Mouse (Mus musculus) lung, embryonic 16.5 days (tissue): Measurements from ENCODE around the gene Msantd2. TPM values are rescaled to one million over a fixed set of nuclear protein-coding genes. Genes with fewer than 3 reads are reported as not detected.

Source experiments
- ATAC-seq: fragments of 200-750 bp; cut with Nextera tagmentation; 2 replicates; pipeline ENCODE4 v1.8.0; 2017; ENCODE audit warnings: low read depth, mild to moderate bottlenecking, moderate library complexity
- H3K27ac ChIP-seq: fragments of 300-500 bp; sonication (generic); 2 replicates; pipeline ENCODE4 v1.5.1; 2014; ENCODE audit warnings: mild to moderate bottlenecking, control low read depth, low read length
- H3K27me3 ChIP-seq: fragments of 300-500 bp; sonication (generic); 2 replicates; pipeline ENCODE4 v1.6.1; 2014; ENCODE audit warnings: low read depth, low read length, mixed read lengths; ENCODE audit not compliant: control insufficient read depth, insufficient read depth
- H3K36me3 ChIP-seq: fragments of 300-500 bp; sonication (generic); 2 replicates; pipeline ENCODE4 v1.6.1; 2014; ENCODE audit warnings: low read length; ENCODE audit not compliant: control insufficient read depth, insufficient read depth
- H3K4me1 ChIP-seq: fragments of 300-500 bp; sonication (generic); replicated peaks from 2 replicates; pipeline ENCODE4 v1.6.1; 2014; ENCODE audit warnings: low read length, mixed read lengths; ENCODE audit not compliant: control insufficient read depth, insufficient read depth
- H3K4me2 ChIP-seq: fragments of 300-500 bp; sonication (generic); 2 replicates; pipeline ENCODE4 v1.6.1; 2014; ENCODE audit warnings: low read depth, low read length, control low read depth
- H3K4me3 ChIP-seq: fragments of 300-500 bp; sonication (generic); 2 replicates; pipeline ENCODE4 v1.5.1; 2014; ENCODE audit warnings: mild to moderate bottlenecking, low read length, control low read depth
- H3K9ac ChIP-seq: fragments of 300-500 bp; sonication (generic); 2 replicates; pipeline ENCODE4 v1.6.1; 2014; ENCODE audit warnings: low read length, control low read depth
- H3K9me3 ChIP-seq: fragments of 300-500 bp; sonication (generic); 2 replicates; pipeline ENCODE4 v1.6.1; 2016; ENCODE audit warnings: low read length; ENCODE audit not compliant: control insufficient read depth
- WGBS: fragments of 180-500 bp; shearing (Covaris S2); extraction: QIAGEN DNeasy Blood & Tissue Kit; methylation state at CpG from one replicate; pipeline ENCODE4 v1.1.7; 2014; 5-methylcytosine and 5-hydroxymethylcytosine counted together
- polyA plus RNA-seq: library from polyadenylated mRNA; unstranded; fragments of >200 nt; fragmentation: Nextera tagmentation; extraction: Ambion mirVana; gene quantifications from 2 replicates; pipeline ENCODE4 v1.2.1, GENCODE M21; 2015

The Msantd2 gene
- polyA plus RNA-seq, 1 experiment from 2014 or later, result 22.0 TPM

DNA sequence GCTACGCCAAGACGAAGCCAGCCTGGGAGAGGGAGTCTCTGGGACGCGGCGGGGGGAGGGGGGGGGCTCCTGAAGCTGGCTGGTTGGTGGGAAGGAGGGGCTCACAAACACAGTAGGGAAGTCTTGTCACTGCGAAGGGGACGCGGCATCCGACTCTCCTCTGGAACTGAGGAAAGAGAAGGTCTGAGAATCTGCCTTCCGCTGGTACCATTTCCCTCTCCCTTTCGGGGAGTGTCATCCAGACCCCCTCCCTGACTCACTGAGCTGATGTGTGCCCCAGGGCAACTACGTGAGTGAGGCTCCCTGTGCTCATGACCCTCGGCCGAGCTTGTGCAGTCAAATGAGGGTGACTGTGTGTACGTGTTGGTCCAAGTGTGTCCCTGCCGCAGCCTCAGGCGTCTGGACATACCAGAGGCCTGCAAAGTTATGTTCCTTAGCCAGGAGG is 56.1 kb downstream of the Msantd2 start:
- Histone ChIP-seq H3K4me2 (peak overlapping the region; percentile 67), H3K9ac (peak overlapping the region; percentile 58), H3K36me3 (no peaks in the 10 kb centered on the region), H3K4me1 (peaks cover 26% of the 10 kb centered on the region), H3K4me3 (peak overlapping the region; percentile 50), H3K9me3 (no peaks in the 10 kb centered on the region), H3K27ac (no peak overlapping the region; the same call in 1 of the 2 replicates), H3K27me3 (no peaks in the 10 kb centered on the region; the same call in 1 of the 2 replicates)
- WGBS, result 13% methylated on average over 17 of the region's 17 CpGs
- peak; percentile 46; the same call in 1 of the 2 replicates for ATAC-seq

DNA sequence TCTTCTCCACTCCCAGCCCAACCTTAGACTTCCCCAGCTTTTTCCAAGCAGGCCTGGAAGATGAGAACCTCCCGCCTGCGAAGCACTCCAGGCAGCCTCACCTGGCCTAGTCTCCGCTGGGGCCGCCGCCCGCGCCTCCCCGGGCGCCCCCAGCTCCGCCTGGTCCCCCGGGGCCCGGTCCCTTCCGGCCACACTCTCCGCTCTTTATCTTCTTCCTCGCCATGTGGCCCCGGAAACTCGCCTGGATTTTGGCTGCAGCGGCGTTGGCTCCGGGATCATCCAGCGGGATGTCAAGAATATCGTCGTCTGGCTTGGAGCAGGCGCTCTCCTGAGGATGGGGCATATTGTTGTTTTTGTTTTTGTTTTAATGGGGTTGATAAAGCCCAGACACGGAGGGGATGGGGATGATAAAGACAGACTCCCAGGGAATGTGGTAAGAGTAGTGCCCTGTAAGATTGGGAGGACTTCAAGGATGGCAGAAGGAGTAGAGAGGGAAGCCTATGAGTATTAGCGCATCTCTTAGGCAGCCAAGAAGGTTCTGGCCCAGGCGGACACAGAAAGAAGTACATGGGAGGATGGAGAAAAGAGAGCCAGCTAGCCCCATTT is 56.8 kb downstream of the Msantd2 start:
- Histone ChIP-seq H3K27me3 (no peaks in the 10 kb centered on the region; the same call in 1 of the 2 replicates), H3K9me3 (no peaks in the 10 kb centered on the region), H3K4me2 (no peak overlapping the region; the same call in 1 of the 2 replicates), H3K27ac (no peak overlapping the region; the same call in 1 of the 2 replicates), H3K36me3 (no peaks in the 10 kb centered on the region), H3K4me1 (peaks cover 26% of the 10 kb centered on the region), H3K9ac (no peak overlapping the region), H3K4me3 (no peak overlapping the region)
- ATAC-seq, result no peak
- WGBS, result 27% methylated on average over 27 of the region's 27 CpGs

DNA sequence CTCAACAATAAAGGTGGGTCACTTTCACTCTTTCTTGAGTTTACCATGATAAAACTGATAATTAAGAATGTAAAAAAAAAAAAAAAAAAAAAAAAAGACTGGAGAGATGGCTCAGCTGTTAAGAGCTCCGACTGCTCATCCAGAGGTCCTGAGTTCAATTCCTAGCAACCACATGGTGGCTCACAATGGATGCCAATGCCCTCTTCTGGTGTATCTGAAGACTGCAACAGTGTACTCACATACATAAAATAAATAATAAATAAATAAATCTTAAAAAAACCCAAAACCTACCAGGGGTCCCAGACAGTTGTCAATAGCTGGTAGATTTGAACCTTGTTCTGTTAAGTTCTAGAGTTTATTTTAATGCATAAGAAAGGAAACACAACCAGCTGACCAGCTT is 57.8 kb downstream of the Msantd2 start:
- Histone ChIP-seq H3K27me3 (no peaks in the 10 kb centered on the region; the same call in 1 of the 2 replicates), H3K4me3 (no peak overlapping the region), H3K9ac (no peak overlapping the region), H3K4me1 (peaks cover 19% of the 10 kb centered on the region), H3K9me3 (no peaks in the 10 kb centered on the region), H3K4me2 (no peak overlapping the region), H3K36me3 (no peaks in the 10 kb centered on the region), H3K27ac (no peak overlapping the region)
- 76% methylated on average over 1 of the region's 1 CpGs for WGBS
- no peak for ATAC-seq

DNA sequence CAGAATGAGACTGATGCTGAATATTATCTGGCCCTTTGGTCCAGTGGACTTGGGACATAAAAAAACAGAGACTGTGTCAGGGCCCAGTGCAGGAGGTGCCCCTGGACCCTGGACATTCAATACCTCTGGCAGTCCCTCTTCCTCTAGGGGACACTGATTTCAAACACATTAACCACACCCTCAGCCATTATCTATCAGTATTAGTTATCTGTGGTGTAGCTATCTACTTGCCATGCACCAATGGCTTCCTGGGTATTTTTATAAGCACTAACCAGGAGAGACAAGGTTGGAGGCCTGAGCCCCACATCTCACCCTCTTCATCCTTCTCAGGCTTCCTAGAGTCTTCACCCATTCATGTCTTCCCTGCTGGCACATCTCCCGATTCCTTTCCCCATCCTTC is 61.3 kb downstream of the Msantd2 start:
- H3K4me1 ChIP-seq, result peaks cover 18% of the 10 kb centered on the region
- no peak overlapping the region for H3K27ac ChIP-seq
- no peak overlapping the region for H3K4me3 ChIP-seq
- ATAC-seq, result no peak
- WGBS, result 54% methylated on average over 1 of the region's 1 CpGs
- no peak overlapping the region for H3K9ac ChIP-seq
- H3K9me3 ChIP-seq, result no peaks in the 10 kb centered on the region
- no peaks in the 10 kb centered on the region for H3K36me3 ChIP-seq
- H3K27me3 ChIP-seq, result no peaks in the 10 kb centered on the region; the same call in 1 of the 2 replicates
- no peak overlapping the region for H3K4me2 ChIP-seq

DNA sequence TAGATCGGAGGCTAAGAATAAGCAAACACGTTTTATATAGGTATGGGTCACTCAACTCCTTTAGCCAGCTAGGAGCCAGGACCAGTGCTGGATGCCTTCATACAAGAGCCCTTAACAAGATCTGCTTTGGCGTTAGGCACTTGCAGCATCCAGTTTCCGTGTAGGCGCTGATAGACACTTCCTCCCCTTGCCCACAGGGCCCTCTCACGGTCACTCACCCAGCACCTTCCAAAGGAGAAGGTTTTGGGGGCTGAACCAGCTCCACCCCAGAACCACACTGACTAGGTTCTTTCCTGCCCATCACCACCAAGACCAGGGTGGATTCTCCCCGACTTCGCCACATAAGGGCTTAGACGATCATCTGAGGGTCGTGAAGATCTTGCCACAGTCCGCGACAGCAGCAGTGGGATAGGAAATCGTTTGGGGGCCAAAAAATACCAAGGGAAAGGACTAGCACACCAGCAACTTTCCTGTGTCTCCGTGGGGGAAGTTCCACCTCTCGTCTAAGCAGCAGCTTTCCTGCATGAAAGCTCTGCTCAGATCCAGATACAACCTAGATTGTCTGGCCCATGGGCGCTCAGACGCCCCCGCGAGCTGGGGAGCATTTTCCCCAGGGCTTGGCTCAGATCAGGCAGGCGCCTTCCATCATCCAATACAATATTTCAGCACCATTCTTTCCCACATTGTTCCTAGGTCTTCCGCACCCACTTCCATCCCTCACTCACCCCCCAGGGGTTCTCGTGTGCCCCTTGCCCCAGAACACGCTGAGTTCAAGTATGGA is 62.8 kb downstream of the Msantd2 start:
- ATAC-seq, result no peak; the same call in none of the 2 replicates
- WGBS, result 2% methylated on average over 23 of the region's 23 CpGs
- no peaks in the 10 kb centered on the region for H3K36me3 ChIP-seq
- no peaks in the 10 kb centered on the region for H3K9me3 ChIP-seq
- H3K4me2 ChIP-seq, result peak overlapping the region; percentile 95
- no peaks in the 10 kb centered on the region; the same call in 1 of the 2 replicates for H3K27me3 ChIP-seq
- peaks cover 13% of the 10 kb centered on the region for H3K4me1 ChIP-seq
- peak overlapping the region; percentile 57 for H3K4me3 ChIP-seq
- H3K9ac ChIP-seq, result peak overlapping the region; percentile 65
- no peak overlapping the region for H3K27ac ChIP-seq

DNA sequence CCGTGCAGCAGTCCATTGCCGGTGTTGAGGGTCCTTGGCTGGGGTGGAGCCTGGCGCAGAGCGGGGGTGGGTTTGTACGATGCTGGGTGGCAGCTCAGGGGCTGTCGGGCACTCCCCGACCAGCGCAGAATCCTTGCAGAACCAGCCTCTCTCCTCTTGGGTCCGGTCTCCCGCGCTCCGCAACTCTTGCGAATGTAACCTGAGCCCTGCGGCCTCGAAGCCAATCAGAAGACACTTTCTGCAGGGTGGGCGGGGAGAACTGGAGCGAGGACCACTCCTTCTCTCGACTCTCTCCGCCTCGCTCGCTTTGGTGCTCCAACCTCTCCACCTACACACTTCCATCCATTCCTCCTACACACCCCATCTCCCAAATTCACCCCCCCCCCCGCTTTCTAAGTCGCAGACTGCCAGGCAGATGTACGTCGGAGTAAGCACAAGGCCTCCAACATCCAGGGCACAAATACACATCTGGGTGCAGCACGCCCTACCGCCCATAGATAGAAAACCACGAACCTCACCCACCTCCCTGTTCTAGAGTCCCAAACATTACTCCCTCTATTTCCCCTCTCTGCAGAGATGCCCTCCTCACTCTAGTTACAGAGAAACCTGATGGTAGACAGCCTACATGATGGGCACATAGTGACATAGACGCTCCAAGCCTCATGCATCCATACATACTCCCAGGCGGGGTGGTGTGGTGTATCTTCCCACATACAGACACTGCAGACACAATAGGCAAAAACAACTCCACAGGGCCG is 63.6 kb downstream of the Msantd2 start, which contains the start of gene Nrgn:
Gene Nrgn (minus strand): TSS at position 369 of the 758 bp plus-strand sequence.
- WGBS, result 5% methylated on average over 31 of the region's 31 CpGs
- Histone ChIP-seq H3K4me3 (peak within 1 kb of the TSS; percentile 57), H3K9me3 (no peaks in the 10 kb centered on the region), H3K36me3 (no peaks in the 10 kb centered on the region), H3K27ac (no peak within 1 kb of the TSS), H3K27me3 (no peaks in the 10 kb centered on the region; the same call in 1 of the 2 replicates), H3K9ac (peak within 1 kb of the TSS; percentile 65), H3K4me2 (peak within 1 kb of the TSS; percentile 95), H3K4me1 (peaks cover 13% of the 10 kb centered on the region)
- peak; percentile 96 for ATAC-seq

DNA sequence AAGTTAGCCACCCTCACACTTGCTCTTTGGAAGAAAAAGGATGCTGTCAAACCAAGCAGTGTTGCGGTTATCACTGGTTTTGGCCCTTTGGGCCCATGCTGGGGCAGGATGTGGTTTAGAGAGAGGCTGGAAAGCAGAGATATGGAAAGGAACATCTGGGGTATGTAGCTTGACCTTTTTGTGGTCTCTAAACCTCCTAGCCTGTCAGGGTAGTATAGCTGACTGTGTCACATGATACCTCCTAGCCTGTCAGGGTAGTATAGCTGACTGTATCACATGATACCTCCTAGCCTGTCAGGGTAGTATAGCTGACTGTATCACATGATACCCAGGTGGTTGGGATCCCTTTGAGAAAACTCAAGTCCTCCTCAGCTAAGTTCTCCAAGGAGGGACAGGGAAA is 65.2 kb downstream of the Msantd2 start:
- Histone ChIP-seq H3K9ac (no peak overlapping the region), H3K27ac (no peak overlapping the region), H3K4me1 (peaks cover 13% of the 10 kb centered on the region), H3K4me2 (no peak overlapping the region), H3K4me3 (no peak overlapping the region), H3K36me3 (no peaks in the 10 kb centered on the region), H3K27me3 (no peaks in the 10 kb centered on the region; the same call in 1 of the 2 replicates), H3K9me3 (no peaks in the 10 kb centered on the region)
- 87% methylated on average over 1 of the region's 1 CpGs for WGBS
- ATAC-seq, result no peak

DNA sequence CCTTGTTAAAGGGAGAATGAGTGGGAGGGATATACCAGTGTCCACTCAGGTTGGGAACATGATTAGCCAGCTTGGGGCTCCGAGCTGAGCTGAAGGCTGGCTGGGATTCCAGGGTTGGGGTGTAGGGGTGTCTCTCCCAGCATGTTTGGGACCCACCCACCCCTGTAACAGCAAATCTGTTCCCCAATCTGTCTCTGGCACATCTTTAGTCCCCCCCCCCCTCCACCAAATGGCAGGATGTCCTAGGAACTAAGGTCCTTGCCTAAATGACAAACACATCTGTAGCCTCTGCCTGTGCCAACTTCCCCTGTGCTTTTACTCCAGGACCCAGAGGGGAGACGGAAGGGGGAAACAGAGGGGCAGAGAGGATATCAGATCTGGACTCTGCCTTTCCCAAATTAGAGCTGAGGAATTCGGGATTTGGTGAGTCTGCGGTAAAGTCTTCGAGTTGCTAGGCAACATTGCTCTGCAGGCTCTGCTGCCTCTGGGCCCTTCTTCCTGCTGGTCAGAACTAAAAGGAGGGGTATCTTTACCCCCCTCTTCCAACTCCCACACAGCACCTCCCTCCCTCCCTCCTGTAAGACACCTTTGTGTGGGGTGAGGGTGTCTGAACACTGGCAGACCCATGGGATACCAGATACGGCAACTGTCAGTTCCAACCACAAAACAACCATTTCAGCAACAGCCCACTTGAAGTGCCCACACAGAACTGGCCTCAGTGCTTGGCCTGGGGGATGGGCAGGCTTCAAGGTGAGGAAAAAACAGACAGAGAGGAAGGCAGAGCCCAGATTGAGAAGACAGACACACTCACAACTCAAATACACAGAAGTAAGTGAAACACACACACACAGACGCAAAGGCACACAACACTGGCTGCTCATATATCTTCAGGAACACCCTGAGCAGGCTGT is 66.0 kb downstream of the Msantd2 start, which contains the start of gene Siae:
Gene Siae (plus strand): TSS at position 861 of the 911 bp plus-strand sequence.
- no peak within 1 kb of the TSS for H3K4me2 ChIP-seq
- H3K4me3 ChIP-seq, result no peak within 1 kb of the TSS
- H3K9me3 ChIP-seq, result no peaks in the 10 kb centered on the region
- no peak within 1 kb of the TSS for H3K9ac ChIP-seq
- no peaks in the 10 kb centered on the region; the same call in 1 of the 2 replicates for H3K27me3 ChIP-seq
- H3K27ac ChIP-seq, result no peak within 1 kb of the TSS
- WGBS, result 23% methylated on average over 7 of the region's 7 CpGs
- no peaks in the 10 kb centered on the region for H3K36me3 ChIP-seq
- no peak for ATAC-seq
- H3K4me1 ChIP-seq, result peaks cover 13% of the 10 kb centered on the region
